Mouse (Mus musculus): ENCODE measurements around the gene Pced1b.

DNA sequence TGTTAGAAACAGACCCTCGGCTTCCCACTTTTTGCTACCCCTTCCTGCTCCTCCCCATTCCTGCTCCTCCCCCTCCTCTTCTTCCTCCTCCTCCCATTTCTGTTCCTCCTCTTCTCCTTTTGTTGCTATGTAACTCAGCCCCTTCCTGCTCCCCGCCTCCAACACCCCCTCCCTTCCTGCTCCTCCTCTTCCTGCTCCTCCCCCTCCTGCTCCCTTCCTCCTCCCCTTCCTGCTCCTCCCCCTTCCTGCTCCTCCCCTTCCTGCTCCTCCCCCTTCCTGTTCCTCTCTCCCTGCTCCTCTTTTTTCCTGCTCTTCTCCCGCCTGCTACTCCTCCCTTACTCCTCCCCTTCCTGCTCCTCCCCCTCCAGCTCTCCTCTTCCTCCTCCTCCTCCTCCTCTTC lies 8.9 kb downstream of the Pced1b start:
- TF ChIP-seq CTCF (conservative IDR thresholded peaks at IDR 0.05; ENCODE audit: low read length) (no peak), NANOG (IDR thresholded peaks at IDR 0.05; ENCODE audit: borderline replicate concordance, low read length) (no peak), POU5F1 (IDR thresholded peaks at IDR 0.05; ENCODE audit: borderline replicate concordance, low read length) (no peak)
